Mouse (Mus musculus) lung, adult 2 months (tissue): ENCODE results near the gene Fgd5.

Experiments used
- CTCF ChIP-seq: fragments of 200-500 bp; IDR thresholded peaks from 2 replicates; pipeline ENCODE4 v1.5.1; 2011; ENCODE audit warnings: mild to moderate bottlenecking, low read length, control low read depth; ENCODE audit not compliant: insufficient read depth
- POLR2A ChIP-seq: fragments of 200-500 bp; IDR thresholded peaks from 2 replicates; pipeline ENCODE4 v1.6.1; 2011; ENCODE audit warnings: low read depth, mild to moderate bottlenecking, control low read depth, low read length, borderline replicate concordance; ENCODE audit errors: extremely low read depth

- TF ChIP-seq POLR2A (no peak), CTCF (no peak)
Observed at GRCm38 (mm10) chr6:91990101-91990500, 11.4 kb downstream of the Fgd5 start.
